Mouse (Mus musculus): ENCODE data around the gene Cyp1a2.

GRCm38 (mm10) chr9:57650786-57651311 lies 32.7 kb downstream of the Cyp1a2 start:
- no peak for TF ChIP-seq POLR2A (IDR thresholded peaks at IDR 0.05; ENCODE audit: borderline replicate concordance, extremely low read depth, low read depth, low read length)
- no peak for TF ChIP-seq CTCF (IDR thresholded peaks at IDR 0.05; ENCODE audit: insufficient read depth, low read length)
